In the genomic region with DNA sequence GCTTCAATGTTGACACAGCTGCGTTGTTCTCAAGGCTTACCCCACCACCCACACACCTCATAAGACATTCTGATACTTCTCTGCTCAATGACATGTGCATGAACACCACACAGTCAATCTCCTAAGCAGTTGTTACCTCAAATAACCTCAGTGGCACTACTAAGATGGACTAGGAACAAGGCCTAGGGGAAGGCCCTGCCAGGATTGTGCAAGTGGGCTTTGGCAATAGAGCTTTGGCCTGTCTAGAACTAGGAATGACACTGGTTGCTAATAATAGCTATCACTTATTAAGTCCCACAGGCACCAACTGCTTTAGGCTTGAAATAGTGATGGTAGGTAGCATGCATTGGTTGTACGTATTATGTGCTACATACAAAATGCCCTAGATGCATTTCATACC, we compare ENCODE assay signal across 15 mouse cellular contexts.
DNase-seq lines count a peak whose midpoint lies in the region; ATAC-seq lines count a peak whose summit lies in the region.
"Had no signal": no experiment of that assay in that cellular context is flagged by ENCODE, and none has a peak within 500 bp of the region (broad histone marks: within the 10 kb centered on the region; RNA-seq: fewer than 3 reads in every experiment).

No protein-coding gene starts in this region.

- no peak overlapping the region for H3K4me2 ChIP-seq in limb, embryonic 11.5 days (ENCODE audit: low read depth, severe bottlenecking)
- H3K4me2 ChIP-seq: embryonic facial prominence, embryonic 13.5 days; heart, embryonic 13.5 days; intestine, embryonic 15.5 days; limb, embryonic 12.5 days had no signal

- peaks cover 6% of the 10 kb centered on the region for H3K4me1 ChIP-seq in limb, embryonic 11.5 days (ENCODE audit: control insufficient read depth, insufficient read depth, low read length)
- peaks cover 38% of the 10 kb centered on the region for H3K4me1 ChIP-seq in limb, embryonic 10.5 days
- H3K4me1 ChIP-seq: intestine, embryonic 15.5 days had no signal

- 0 out of 2 replicates have a peak overlapping the region, but pooled peaks have one; percentile 21 for H3K27ac ChIP-seq in limb, embryonic 11.5 days (replicated peaks; ENCODE audit: low read depth, low read length)
- no peak overlapping the region; the same call in 1 of the 2 replicates for H3K27ac ChIP-seq in limb, embryonic 10.5 days
- H3K27ac ChIP-seq: embryonic facial prominence, embryonic 13.5 days; heart, embryonic 13.5 days; intestine, embryonic 15.5 days; limb, embryonic 12.5 days; macrophage had no signal

- no peaks in the 10 kb centered on the region for H3K27me3 ChIP-seq in limb, embryonic 11.5 days (ENCODE audit: control insufficient read depth, insufficient read depth, low read length)
- no peaks in the 10 kb centered on the region for H3K27me3 ChIP-seq in limb, embryonic 10.5 days (ENCODE audit: low read depth, poor library complexity, severe bottlenecking)
- H3K27me3 ChIP-seq: embryonic facial prominence, embryonic 13.5 days; heart, embryonic 13.5 days; intestine, embryonic 15.5 days; limb, embryonic 12.5 days had no signal

- WGBS in limb, embryonic 11.5 days = 87% methylated on average over 2 of the region's 2 CpGs
- WGBS in limb, embryonic 10.5 days = 89% methylated on average over 2 of the region's 2 CpGs

- no peaks in the 10 kb centered on the region for H3K36me3 ChIP-seq in limb, embryonic 11.5 days (ENCODE audit: control insufficient read depth, insufficient read depth, low read length)
- no peaks in the 10 kb centered on the region for H3K36me3 ChIP-seq in limb, embryonic 10.5 days
- H3K36me3 ChIP-seq: embryonic facial prominence, embryonic 13.5 days; heart, embryonic 13.5 days; intestine, embryonic 15.5 days; limb, embryonic 12.5 days had no signal

- intact Hi-C loops in heart, postnatal 10 days (cut with DNase I) = loop anchor here (5.0 kb wide), 1 partner anchor 449 kb away; no protein-coding TSS in a partner anchor

- DNase-seq in limb, embryonic 11.5 days (ENCODE audit: low spot score) = no peak
- no peak for DNase-seq in limb, embryonic 10.5 days (ENCODE audit: low spot score)
- peak; percentile 16 for DNase-seq in fibroblast of lung, adult 2 months (ENCODE audit: low read depth)
- DNase-seq in heart, postnatal 10 days = peak; percentile 43 to 64
- no peak for DNase-seq in urinary bladder, postnatal 10 days (ENCODE audit: low spot score)
- DNase-seq in cerebellum, postnatal 10 days = no peak
- no peak for DNase-seq in cerebellum, postnatal 4 days (ENCODE audit: low spot score in 2 of 2)
- DNase-seq: cerebellum, adult 9-11 months had no signal

- no peaks in the 10 kb centered on the region for H3K9me3 ChIP-seq in limb, embryonic 11.5 days (ENCODE audit: control insufficient read depth, low read length)
- H3K9me3 ChIP-seq in limb, embryonic 10.5 days (replicated peaks) = no peaks in the 10 kb centered on the region
- H3K9me3 ChIP-seq: embryonic facial prominence, embryonic 13.5 days; heart, embryonic 13.5 days; intestine, embryonic 15.5 days; limb, embryonic 12.5 days had no signal

- no peak overlapping the region for H3K9ac ChIP-seq in limb, embryonic 11.5 days (ENCODE audit: low read length)
- H3K9ac ChIP-seq: embryonic facial prominence, embryonic 13.5 days; heart, embryonic 13.5 days; intestine, embryonic 15.5 days; limb, embryonic 12.5 days had no signal

- ATAC-seq in limb, embryonic 11.5 days (ENCODE audit: insufficient number of reproducible peaks, low FRiP score, low TSS enrichment, low read depth) = no peak
- ATAC-seq in monocyte, adult 5-6 weeks (replicated peaks; ENCODE audit: insufficient number of reproducible peaks, low FRiP score, low TSS enrichment, poor library complexity, severe bottlenecking) = 0 out of 2 replicates have a peak, but pooled peaks have one; percentile 27
- ATAC-seq: intestine, embryonic 15.5 days; Patski had no signal

- H3K4me3 ChIP-seq in limb, embryonic 11.5 days (ENCODE audit: low read depth, low read length) = no peak overlapping the region
- no peak overlapping the region for H3K4me3 ChIP-seq in limb, embryonic 10.5 days
- H3K4me3 ChIP-seq: embryonic facial prominence, embryonic 13.5 days; heart, embryonic 13.5 days; intestine, embryonic 15.5 days; limb, embryonic 12.5 days had no signal

Comparison
In these comparisons a context has a peak if more than half of its experiments do, and no peak if none do; other contexts are left out.
1. DNase-seq: peak in fibroblast of lung, adult 2 months (single experiment) and heart, postnatal 10 days (2 of 2); none in limb, embryonic 11.5 days (single experiment), limb, embryonic 10.5 days (single experiment), urinary bladder, postnatal 10 days (single experiment), cerebellum, postnatal 10 days (0 of 2) and cerebellum, postnatal 4 days (0 of 2).